Mouse (Mus musculus) left cerebral cortex, adult 2 months (tissue): Measurements from ENCODE around the gene Fam71e1. TPM values are rescaled to one million over a fixed set of nuclear protein-coding genes. Genes with fewer than 3 reads are reported as not detected.

ENCODE experiments used
- DNase-seq, 2 experiments: peaks; one replicate each; pipeline ENCODE4 v3.0.0; 2021 to 2022; ENCODE audit warnings: low spot score in 2 of 2, mixed read lengths in 1 of 2; ENCODE audit errors: extremely low spot score in 1 of 2
- H3K27ac ChIP-seq: fragments of 200-600 bp; 2 replicates; pipeline ENCODE4 v1.8.1; 2022
- H3K4me3 ChIP-seq: fragments of 200-600 bp; 2 replicates; pipeline ENCODE4 v1.8.1; 2022
- CTCF ChIP-seq: fragments of 200-600 bp; IDR thresholded peaks from 2 replicates; pipeline ENCODE4 v1.8.1; 2022; ENCODE audit warnings: antibody characterized with exemption, mild to moderate bottlenecking, moderate library complexity
- intact Hi-C: fragments of 180-260 bp; cut with DNase I; formaldehyde crosslinking; loops from one replicate; pipeline ENCODE4 v1.15.1; 2025
- long read RNA-seq, 2 experiments: library from polyadenylated mRNA; stranded (forward); transcript quantifications; one replicate each; pipeline ENCODE4 v2.0.0; 2021; ENCODE audit warnings: borderline mapping rate in 2 of 2
- total RNA-seq, 2 experiments: library from RNA; stranded (reverse); gene quantifications; 2 replicates each; pipeline ENCODE4 v1.2.3; 2021

The Fam71e1 gene
- 10 to 100 TPM; 15.5 to 21.0 TPM for total RNA-seq
- long read RNA-seq, experiment 1, partial matches to known transcripts = 4 of 6 reads
- long read RNA-seq, experiment 1, other reads (novel, unspliced or antisense) = 0 of 6 reads
- long read RNA-seq, experiment 2, partial matches to known transcripts = 0 of 7 reads
- long read RNA-seq, experiment 2, other reads (novel, unspliced or antisense) = 5 of 7 reads

DNA sequence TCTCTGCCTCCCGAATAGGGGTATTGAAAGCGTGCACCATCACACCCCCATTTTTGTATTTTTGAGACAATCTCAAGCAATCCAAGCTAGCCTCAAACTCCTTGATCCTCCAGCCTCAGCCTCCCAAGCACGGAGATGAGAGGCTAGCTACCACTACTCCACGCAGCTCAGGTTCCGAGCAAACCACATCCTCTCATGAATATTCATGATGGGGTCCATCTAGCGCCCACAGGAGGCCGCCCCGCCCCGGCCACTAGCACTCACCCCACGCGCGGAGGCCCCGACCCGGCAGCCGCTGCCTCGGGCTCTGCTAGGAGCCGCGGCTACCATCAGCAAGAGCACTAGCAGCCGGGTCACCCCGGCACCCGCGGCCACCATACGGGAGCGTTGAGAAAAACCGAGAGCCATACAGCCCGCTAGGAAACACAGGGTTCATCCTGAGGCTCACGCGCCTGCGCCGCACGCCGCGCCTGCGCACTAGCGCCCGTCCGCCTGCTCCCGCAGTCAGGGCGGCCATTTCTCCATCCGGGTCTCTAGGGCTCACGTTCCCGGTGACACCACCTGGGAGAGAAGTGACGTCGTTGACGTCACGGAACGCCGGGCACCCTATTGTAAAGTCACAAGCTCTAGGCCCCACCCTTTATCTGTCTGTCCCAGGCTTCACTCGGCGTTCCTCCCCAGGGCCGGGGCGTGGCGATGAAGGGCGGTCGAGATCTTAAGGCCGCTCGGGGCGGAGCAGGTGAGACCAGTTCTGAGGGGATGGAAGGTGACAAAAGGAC lies at the start of gene Fam71e1, which contains the start of gene Emc10:
Gene Fam71e1, plus strand, starts transcription at position 590 of the 779 bp plus-strand sequence.
Gene Emc10, minus strand, starts transcription at position 538 of the 779 bp plus-strand sequence.
- intact Hi-C loops = no loop called here
- peak; percentile 99 for DNase-seq
- Histone ChIP-seq H3K4me3 (peak within 1 kb of the TSS; percentile 77), H3K27ac (peak within 1 kb of the TSS; percentile 97)
- no peak; the same call in 1 of the 2 replicates for TF ChIP-seq CTCF

- TF ChIP-seq CTCF = no peak
- no peak for DNase-seq
- intact Hi-C loops = no loop called here
- H3K27ac ChIP-seq = no peak overlapping the region
- H3K4me3 ChIP-seq = no peak overlapping the region
Observed at GRCm38 (mm10) chr7:44453256-44453655, 43.1 kb upstream of the Fam71e1 start.

DNA sequence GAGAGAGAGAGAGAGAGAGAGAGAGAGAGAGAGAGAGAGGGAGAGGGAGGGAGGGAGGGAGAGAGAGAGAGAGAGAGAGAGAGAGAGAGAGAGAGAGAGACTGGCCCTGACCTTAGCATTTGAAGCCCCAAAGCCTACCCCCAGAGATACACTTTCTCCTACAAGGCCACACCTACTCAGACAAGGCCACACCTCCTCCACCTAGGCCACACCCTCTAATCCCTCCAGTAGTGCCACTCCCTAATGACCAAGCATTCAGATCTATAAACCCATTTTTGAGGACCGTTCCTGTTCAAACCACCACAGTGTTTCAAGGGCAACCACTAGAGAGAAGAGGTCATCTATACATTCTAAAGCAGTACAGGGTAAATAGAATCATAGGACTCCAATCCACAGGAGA lies 40.1 kb upstream of the Fam71e1 start:
- no peak overlapping the region for H3K4me3 ChIP-seq
- TF ChIP-seq CTCF = no peak
- no peak for DNase-seq
- intact Hi-C loops = no loop called here
- no peak overlapping the region for H3K27ac ChIP-seq

GRCm38 (mm10) chr7:44460067-44460466 lies 36.3 kb upstream of the Fam71e1 start:
- intact Hi-C loops = no loop called here
- DNase-seq = peak; percentile 9 to 15
- no peak overlapping the region for H3K27ac ChIP-seq
- no peak overlapping the region for H3K4me3 ChIP-seq
- no peak for TF ChIP-seq CTCF

DNA sequence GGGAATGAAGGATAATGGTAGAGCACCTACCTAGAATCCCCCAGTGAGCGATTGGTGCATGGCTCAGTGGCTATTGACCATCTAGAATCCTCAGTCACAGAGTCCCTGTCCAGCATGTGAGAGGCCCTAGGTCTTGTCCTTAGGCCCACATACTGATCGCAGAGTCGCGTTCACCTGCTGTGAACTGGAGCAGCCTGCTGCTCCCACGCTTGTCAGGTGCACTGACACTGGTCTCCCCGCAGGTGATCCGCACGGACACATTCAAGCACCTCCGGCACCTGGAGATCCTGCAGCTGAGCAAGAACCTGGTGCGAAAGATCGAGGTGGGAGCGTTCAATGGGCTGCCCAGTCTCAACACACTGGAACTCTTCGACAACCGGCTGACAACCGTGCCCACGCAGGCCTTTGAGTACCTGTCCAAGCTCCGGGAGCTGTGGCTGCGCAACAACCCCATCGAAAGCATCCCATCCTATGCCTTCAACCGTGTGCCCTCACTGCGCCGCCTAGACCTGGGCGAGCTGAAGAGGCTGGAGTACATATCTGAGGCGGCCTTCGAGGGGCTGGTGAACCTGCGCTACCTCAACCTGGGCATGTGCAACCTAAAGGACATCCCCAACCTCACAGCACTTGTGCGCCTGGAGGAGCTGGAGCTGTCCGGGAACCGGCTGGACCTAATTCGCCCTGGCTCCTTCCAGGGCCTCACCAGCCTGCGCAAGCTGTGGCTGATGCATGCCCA lies 35.4 kb upstream of the Fam71e1 start:
- no peak overlapping the region for H3K27ac ChIP-seq
- no peak for TF ChIP-seq CTCF
- intact Hi-C loops = no loop called here
- no peak overlapping the region for H3K4me3 ChIP-seq
- peak; percentile 8 to 15 for DNase-seq

- peak; percentile 22 to 32 for DNase-seq
- TF ChIP-seq CTCF = no peak
- Histone ChIP-seq H3K27ac (peak overlapping the region; percentile 76), H3K4me3 (no peak overlapping the region)
- intact Hi-C loops = loop anchor here (2.0 kb wide), 1 partner anchor 19 kb away; no protein-coding TSS in a partner anchor
Observed at GRCm38 (mm10) chr7:44461503-44462217, 34.7 kb upstream of the Fam71e1 start.

DNA sequence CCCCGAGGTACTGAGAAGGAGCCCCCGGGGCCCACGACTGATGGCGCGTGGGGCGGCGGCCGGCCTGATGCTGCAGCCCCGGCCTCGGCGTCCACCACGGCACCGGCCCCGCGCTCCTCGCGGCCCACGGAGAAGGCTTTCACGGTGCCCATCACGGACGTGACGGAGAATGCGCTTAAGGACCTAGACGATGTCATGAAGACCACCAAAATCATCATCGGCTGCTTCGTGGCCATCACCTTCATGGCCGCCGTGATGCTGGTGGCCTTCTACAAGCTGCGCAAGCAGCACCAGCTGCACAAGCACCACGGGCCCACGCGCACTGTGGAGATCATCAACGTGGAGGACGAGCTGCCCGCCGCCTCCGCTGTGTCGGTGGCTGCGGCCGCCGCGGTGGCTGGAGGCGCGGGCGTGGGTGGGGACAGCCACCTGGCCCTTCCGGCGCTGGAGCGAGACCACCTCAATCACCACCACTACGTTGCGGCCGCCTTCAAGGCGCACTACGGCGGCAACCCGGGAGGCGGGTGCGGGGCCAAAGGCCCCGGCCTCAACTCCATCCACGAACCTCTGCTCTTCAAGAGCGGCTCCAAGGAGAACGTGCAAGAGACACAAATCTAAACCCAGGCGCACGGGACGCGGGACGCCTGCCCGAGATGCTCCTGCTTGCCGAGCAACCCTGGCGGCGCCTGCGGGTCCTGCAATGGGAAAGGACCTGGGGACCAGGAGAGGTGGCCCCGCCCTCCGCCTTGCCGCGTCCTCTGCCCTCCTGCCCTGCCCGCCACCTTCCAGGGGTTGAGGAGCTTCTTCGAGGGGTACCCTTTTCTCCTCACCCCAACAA lies 33.9 kb upstream of the Fam71e1 start:
- intact Hi-C loops = loop anchor here (2.0 kb wide), 1 partner anchor 20 kb away; no protein-coding TSS in a partner anchor
- DNase-seq = peak; percentile 56 to 59
- Histone ChIP-seq H3K4me3 (no peak overlapping the region), H3K27ac (peak overlapping the region; percentile 76)
- TF ChIP-seq CTCF = peak; percentile 37

GRCm38 (mm10) chr7:44463056-44463425 lies 33.3 kb upstream of the Fam71e1 start:
- TF ChIP-seq CTCF = no peak
- DNase-seq = peak in 1 of 2 experiments; percentile 14
- Histone ChIP-seq H3K4me3 (no peak overlapping the region), H3K27ac (peak overlapping the region; percentile 76; the same call in 1 of the 2 replicates)
- intact Hi-C loops = loop anchor here (2.0 kb wide), 1 partner anchor 20 kb away; no protein-coding TSS in a partner anchor

DNA sequence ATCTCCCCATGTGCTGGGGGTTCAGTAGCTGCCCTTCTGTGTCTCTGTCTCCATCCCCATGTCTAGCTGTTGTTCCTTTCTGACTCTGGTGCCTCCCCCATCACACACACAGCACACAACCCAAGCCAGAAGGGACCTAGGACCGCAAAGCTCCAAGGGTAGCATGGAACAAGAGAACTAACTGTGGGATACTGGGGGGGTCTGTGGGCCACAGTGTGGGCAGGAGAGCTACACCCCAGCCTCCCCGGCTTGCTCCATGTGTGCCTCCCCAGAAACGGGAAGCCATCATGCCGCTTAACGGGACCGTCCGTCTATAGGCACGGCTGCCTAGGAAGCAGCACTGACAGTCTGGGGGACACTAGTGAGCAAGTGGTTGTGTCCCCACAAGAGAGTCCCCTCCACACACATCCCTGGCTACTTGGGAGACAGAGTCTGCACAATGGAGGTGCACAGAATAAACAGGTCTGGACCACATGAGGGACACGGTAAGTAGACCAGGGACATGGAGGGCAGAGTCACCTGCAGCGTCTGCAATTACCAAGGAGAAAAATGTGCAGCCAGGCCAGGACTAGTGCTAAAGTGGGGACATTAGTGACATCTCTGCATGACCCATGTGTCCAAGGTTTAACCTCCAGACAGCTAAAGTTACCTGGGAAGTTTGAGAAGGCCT lies 32.7 kb upstream of the Fam71e1 start:
- peak; percentile 14 to 26 for DNase-seq
- Histone ChIP-seq H3K4me3 (no peak overlapping the region), H3K27ac (peak overlapping the region; percentile 91)
- no peak for TF ChIP-seq CTCF
- intact Hi-C loops = loop anchor here (2.0 kb wide), 1 partner anchor 21 kb away; no protein-coding TSS in a partner anchor

- Histone ChIP-seq H3K27ac (peak overlapping the region; percentile 91), H3K4me3 (no peak overlapping the region)
- intact Hi-C loops = no loop called here
- TF ChIP-seq CTCF = no peak
- DNase-seq = peak; percentile 81 to 82
Observed at GRCm38 (mm10) chr7:44464511-44464910, 31.9 kb upstream of the Fam71e1 start.
